ENCODE assay signal across 26 mouse cellular contexts in the genomic region with DNA sequence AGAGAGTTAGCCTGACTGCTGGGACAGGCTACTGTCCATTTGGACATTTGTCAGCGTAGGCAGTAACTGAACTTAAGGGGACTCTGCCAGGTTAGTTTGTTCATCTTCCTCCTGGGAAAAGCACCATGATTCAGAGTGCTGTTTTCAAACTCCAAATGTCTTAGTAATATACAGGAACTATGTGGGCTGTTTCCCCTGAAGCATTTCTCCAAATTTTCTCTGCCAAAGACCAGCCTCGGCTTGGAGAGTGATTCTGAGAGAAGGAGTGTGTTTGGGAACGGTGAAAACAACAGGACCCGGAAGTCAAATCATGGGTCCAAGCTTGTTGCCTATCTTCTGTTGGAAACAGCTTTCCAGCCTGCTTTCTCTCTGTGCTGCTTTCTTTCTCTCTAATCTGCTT. TPM values are rescaled to one million over a fixed set of nuclear protein-coding genes. Genes with fewer than 3 reads are reported as not detected.
DNase-seq lines count a peak whose midpoint lies in the region; ATAC-seq and TF ChIP-seq lines count a peak whose summit lies in the region.
"Had no signal": no experiment of that assay in that cellular context is flagged by ENCODE, and none has a peak within 500 bp of the region (broad histone marks: within the 10 kb centered on the region; RNA-seq: fewer than 3 reads in every experiment).

No protein-coding gene starts in this region.

- no peaks in the 10 kb centered on the region for H3K36me3 ChIP-seq in heart, embryonic 10.5 days
- no peaks in the 10 kb centered on the region for H3K36me3 ChIP-seq in heart, embryonic 12.5 days
- H3K36me3 ChIP-seq in midbrain, postnatal 0 days (ENCODE audit: insufficient read depth, low read length), result no peaks in the 10 kb centered on the region
- H3K36me3 ChIP-seq: embryonic facial prominence, embryonic 13.5 days; heart, embryonic 15.5 days; hindbrain, embryonic 12.5 days had no signal

- 80% methylated on average over 4 of the region's 4 CpGs for WGBS in heart, embryonic 10.5 days
- 74% methylated on average over 4 of the region's 4 CpGs for WGBS in heart, embryonic 12.5 days
- 81% methylated on average over 4 of the region's 4 CpGs for WGBS in midbrain, postnatal 0 days

- no peak overlapping the region for H3K9ac ChIP-seq in heart, embryonic 12.5 days
- no peak overlapping the region for H3K9ac ChIP-seq in midbrain, postnatal 0 days (replicated peaks; ENCODE audit: low read length, poor library complexity, severe bottlenecking)
- H3K9ac ChIP-seq: embryonic facial prominence, embryonic 13.5 days; forebrain, embryonic 13.5 days; heart, embryonic 15.5 days; hindbrain, embryonic 12.5 days had no signal

- no peaks in the 10 kb centered on the region for H3K9me3 ChIP-seq in heart, embryonic 10.5 days
- H3K9me3 ChIP-seq in heart, embryonic 12.5 days (replicated peaks), result no peaks in the 10 kb centered on the region
- no peaks in the 10 kb centered on the region for H3K9me3 ChIP-seq in midbrain, postnatal 0 days (ENCODE audit: low read length)
- H3K9me3 ChIP-seq: embryonic facial prominence, embryonic 13.5 days; forebrain, embryonic 13.5 days; heart, embryonic 15.5 days; hindbrain, embryonic 12.5 days had no signal

- H3K4me3 ChIP-seq in heart, embryonic 10.5 days, result no peak overlapping the region
- H3K4me3 ChIP-seq in heart, embryonic 12.5 days, result no peak overlapping the region
- H3K4me3 ChIP-seq in midbrain, postnatal 0 days (ENCODE audit: low read depth, low read length), result no peak overlapping the region
- H3K4me3 ChIP-seq: embryonic facial prominence, embryonic 13.5 days; forebrain, embryonic 13.5 days; heart, embryonic 15.5 days; hindbrain, embryonic 12.5 days had no signal

- H3K4me2 ChIP-seq in heart, embryonic 12.5 days, result no peak overlapping the region
- no peak overlapping the region for H3K4me2 ChIP-seq in midbrain, postnatal 0 days (ENCODE audit: low read depth, low read length, poor library complexity, severe bottlenecking)
- H3K4me2 ChIP-seq: embryonic facial prominence, embryonic 13.5 days; forebrain, embryonic 13.5 days; heart, embryonic 15.5 days; hindbrain, embryonic 12.5 days had no signal

- H3K4me1 ChIP-seq in heart, embryonic 10.5 days, result no peaks in the 10 kb centered on the region
- no peaks in the 10 kb centered on the region for H3K4me1 ChIP-seq in heart, embryonic 12.5 days (replicated peaks)
- H3K4me1 ChIP-seq in midbrain, postnatal 0 days (ENCODE audit: insufficient read depth, low read length), result no peaks in the 10 kb centered on the region
- H3K4me1 ChIP-seq: embryonic facial prominence, embryonic 13.5 days; forebrain, embryonic 13.5 days; heart, embryonic 15.5 days; hindbrain, embryonic 12.5 days had no signal

- no peak for DNase-seq in frontal cortex, postnatal 25 days (ENCODE audit: low spot score in 2 of 2)
- peak; percentile 88 for DNase-seq in heart, adult 11 months
- DNase-seq in heart, embryonic 10.5 days (ENCODE audit: low spot score), result no peak
- peak; percentile 7 to 9 for DNase-seq in heart, postnatal 10 days
- peak; percentile 11 for DNase-seq in 3T3-L1 (ENCODE audit: low read depth, low spot score)
- no peak for DNase-seq in midbrain, postnatal 0 days (ENCODE audit: low spot score)
- DNase-seq: adrenal gland, postnatal 14 days; cerebellum, adult 18-20 months; cerebellum, adult 9-11 months; cerebellum, postnatal 36 days; kidney, adult 8-10 months had no signal

- no peak overlapping the region for H3K27ac ChIP-seq in heart, embryonic 10.5 days
- no peak overlapping the region for H3K27ac ChIP-seq in heart, embryonic 12.5 days (ENCODE audit: poor library complexity, severe bottlenecking)
- H3K27ac ChIP-seq in midbrain, postnatal 0 days (ENCODE audit: low read depth, low read length), result no peak overlapping the region
- H3K27ac ChIP-seq: embryonic facial prominence, embryonic 13.5 days; forebrain, embryonic 13.5 days; heart, embryonic 15.5 days; hindbrain, embryonic 12.5 days had no signal

- no peak for TF ChIP-seq CTCF in midbrain, postnatal 0 days (IDR thresholded peaks at IDR 0.05)

- no peaks in the 10 kb centered on the region for H3K27me3 ChIP-seq in heart, embryonic 10.5 days (ENCODE audit: insufficient read depth, poor library complexity, severe bottlenecking)
- no peaks in the 10 kb centered on the region for H3K27me3 ChIP-seq in heart, embryonic 12.5 days (replicated peaks)
- H3K27me3 ChIP-seq in midbrain, postnatal 0 days (ENCODE audit: insufficient read depth, low read length), result no peaks in the 10 kb centered on the region
- H3K27me3 ChIP-seq: embryonic facial prominence, embryonic 13.5 days; forebrain, embryonic 13.5 days; heart, embryonic 15.5 days; hindbrain, embryonic 12.5 days; Patski had no signal

- peak; percentile 77 for ATAC-seq in frontal cortex, adult (ENCODE audit: low TSS enrichment)
- ATAC-seq in heart, embryonic 12.5 days (ENCODE audit: insufficient number of reproducible peaks, low FRiP score), result no peak
- ATAC-seq in midbrain, postnatal 0 days (ENCODE audit: low FRiP score), result no peak
- ATAC-seq: activated CD4-positive, CD25-positive, alpha-beta regulatory T cell, adult 4 months; forebrain, embryonic 13.5 days; hindbrain, embryonic 16.5 days; inflammation-experienced regulatory T-cells, adult 6 months; intestine, postnatal 0 days; Patski had no signal

- intact Hi-C loops in heart, postnatal 10 days (cut with DNase I), result no loop called here

RNA-seq across cellular contexts. Expression of gene Rprm, which starts 52.1 kb away (rescaled TPM):
- polyA plus RNA-seq in heart, embryonic 10.5 days (2016; fragmentation: Nextera tagmentation; extraction: Ambion mirVana), result 1.1 and 2.8 TPM in 2 replicates
- under 1 TPM in 1 of 2 experiments, not detected in 1; 0.24 TPM for total RNA-seq in heart, postnatal 10 days (2021)
- 1.2 and 1.3 TPM in 2 replicates for polyA plus RNA-seq in heart, embryonic 12.5 days (2016; fragmentation: Nextera tagmentation; extraction: Ambion mirVana)
- total RNA-seq in midbrain, postnatal 0 days (2014; rRNA removed), result 70.5 and 75.0 TPM in 2 replicates
- polyA plus RNA-seq in midbrain, postnatal 0 days (2015; fragmentation: Nextera tagmentation; extraction: Ambion mirVana), result 142 and 146 TPM in 2 replicates
- total RNA-seq: granulocyte monocyte progenitor cell, adult 5-6 weeks; heart, postnatal 25 days; MEL had no signal
- polyA plus RNA-seq: activated CD4-positive, CD25-positive, alpha-beta regulatory T cell, adult 4 months; C2C12; inflammation-experienced regulatory T-cells, adult 6 months; Patski had no signal

Comparison
In these comparisons a context has a peak if more than half of its experiments do, and no peak if none do; other contexts are left out.
1. DNase-seq: peak in heart, adult 11 months (single experiment), heart, postnatal 10 days (2 of 2) and 3T3-L1 (single experiment); none in frontal cortex, postnatal 25 days (0 of 2), heart, embryonic 10.5 days (single experiment) and midbrain, postnatal 0 days (single experiment).
2. RNA of gene Rprm, which starts 52.1 kb away (polyA plus RNA-seq): 142 to 146 TPM in midbrain, postnatal 0 days; 1.1 to 2.8 TPM in heart, embryonic 10.5 days and 1.2 to 1.3 TPM in heart, embryonic 12.5 days; every median in the first group is over 10 times any median in the second.